Mouse (Mus musculus) heart, embryonic 11.5 days (tissue): Measurements from ENCODE around the gene Cul5. TPM values are rescaled to one million over a fixed set of nuclear protein-coding genes. Genes with fewer than 3 reads are reported as not detected.

Experiments
- ATAC-seq: fragments of 200-750 bp; cut with Nextera tagmentation; replicated peaks from 2 replicates; pipeline ENCODE4 v1.8.0; 2017; ENCODE audit warnings: moderate library complexity; ENCODE audit not compliant: insufficient number of reproducible peaks, low FRiP score, low TSS enrichment
- H3K27ac ChIP-seq: fragments of 300-500 bp; sonication (generic); 2 replicates; pipeline ENCODE4 v1.5.1; 2014; ENCODE audit warnings: mild to moderate bottlenecking, low read depth, low read length
- H3K27me3 ChIP-seq: fragments of 300-500 bp; sonication (generic); 2 replicates; pipeline ENCODE4 v1.6.1; 2014; ENCODE audit warnings: mild to moderate bottlenecking, low read length, mixed read lengths; ENCODE audit not compliant: control insufficient read depth, insufficient read depth
- H3K36me3 ChIP-seq: fragments of 300-500 bp; sonication (generic); 2 replicates; pipeline ENCODE4 v1.6.1; 2014; ENCODE audit warnings: mild to moderate bottlenecking, low read length, moderate library complexity, mixed read lengths; ENCODE audit not compliant: control insufficient read depth, insufficient read depth
- H3K4me1 ChIP-seq: fragments of 300-500 bp; sonication (generic); 2 replicates; pipeline ENCODE4 v1.6.1; 2014; ENCODE audit warnings: low read length; ENCODE audit not compliant: control insufficient read depth, insufficient read depth
- H3K4me2 ChIP-seq: fragments of 300-500 bp; sonication (generic); 2 replicates; pipeline ENCODE4 v1.6.1; 2014; ENCODE audit warnings: mild to moderate bottlenecking, moderate library complexity
- H3K4me3 ChIP-seq: fragments of 300-500 bp; sonication (generic); 2 replicates; pipeline ENCODE4 v1.5.1; 2014; ENCODE audit warnings: low read depth, low read length
- H3K9ac ChIP-seq: fragments of 300-500 bp; sonication (generic); 2 replicates; pipeline ENCODE4 v1.6.1; 2014; ENCODE audit warnings: mild to moderate bottlenecking, low read depth, low read length, moderate library complexity
- H3K9me3 ChIP-seq: fragments of 300-500 bp; sonication (generic); replicated peaks from 2 replicates; pipeline ENCODE4 v1.6.1; 2016; ENCODE audit warnings: low read length; ENCODE audit not compliant: control insufficient read depth
- WGBS: fragments of 180-500 bp; shearing (Covaris S2); extraction: QIAGEN DNeasy Blood & Tissue Kit; methylation state at CpG from one replicate; pipeline ENCODE4 v1.1.7; 2014; ENCODE audit not compliant: insufficient replicate concordance; 5-methylcytosine and 5-hydroxymethylcytosine counted together
- polyA plus RNA-seq: library from polyadenylated mRNA; unstranded; fragments of >200 nt; fragmentation: Nextera tagmentation; extraction: Ambion mirVana; gene quantifications from 2 replicates; pipeline ENCODE4 v1.2.1, GENCODE M21; 2014

Gene Cul5
- polyA plus RNA-seq, 1 experiment from 2014 or later, result 30.0 TPM

- ATAC-seq, result no peak
- 90% methylated on average over 2 of the region's 2 CpGs for WGBS
- H3K36me3 ChIP-seq, result no peaks in the 10 kb centered on the region
- no peak overlapping the region for H3K4me3 ChIP-seq
- H3K9me3 ChIP-seq, result no peaks in the 10 kb centered on the region
- H3K27me3 ChIP-seq, result no peaks in the 10 kb centered on the region
- no peak overlapping the region for H3K9ac ChIP-seq
- 0 out of 2 replicates have a peak, but pooled peaks cover 2% of the 10 kb centered on the region for H3K4me1 ChIP-seq
- no peak overlapping the region for H3K27ac ChIP-seq
- H3K4me2 ChIP-seq, result no peak overlapping the region
Measured at GRCm38 (mm10) chr9:53601541-53601940, 68.3 kb downstream of the Cul5 start.

GRCm38 (mm10) chr9:53598631-53599030, 71.2 kb downstream of the Cul5 start:
- H3K9ac ChIP-seq, result no peak overlapping the region
- WGBS, result 78% methylated on average over 6 of the region's 6 CpGs
- H3K4me1 ChIP-seq, result no peaks in the 10 kb centered on the region
- no peaks in the 10 kb centered on the region for H3K9me3 ChIP-seq
- H3K4me3 ChIP-seq, result no peak overlapping the region
- H3K36me3 ChIP-seq, result no peaks in the 10 kb centered on the region; the same call in 1 of the 2 replicates
- H3K27ac ChIP-seq, result no peak overlapping the region
- no peak overlapping the region for H3K4me2 ChIP-seq
- ATAC-seq, result no peak
- no peaks in the 10 kb centered on the region for H3K27me3 ChIP-seq

GRCm38 (mm10) chr9:53596971-53597600, 72.7 kb downstream of the Cul5 start:
- no peak overlapping the region for H3K9ac ChIP-seq
- no peaks in the 10 kb centered on the region; the same call in 1 of the 2 replicates for H3K36me3 ChIP-seq
- H3K4me2 ChIP-seq, result no peak overlapping the region
- no peak for ATAC-seq
- WGBS, result 87% methylated on average over 4 of the region's 4 CpGs
- no peaks in the 10 kb centered on the region for H3K27me3 ChIP-seq
- no peaks in the 10 kb centered on the region for H3K4me1 ChIP-seq
- H3K27ac ChIP-seq, result no peak overlapping the region
- H3K9me3 ChIP-seq, result no peaks in the 10 kb centered on the region
- H3K4me3 ChIP-seq, result no peak overlapping the region

GRCm38 (mm10) chr9:53594764-53595163, 75.0 kb downstream of the Cul5 start:
- 19% methylated on average over 3 of the region's 3 CpGs for WGBS
- H3K9me3 ChIP-seq, result no peaks in the 10 kb centered on the region
- no peaks in the 10 kb centered on the region for H3K27me3 ChIP-seq
- H3K4me3 ChIP-seq, result no peak overlapping the region
- no peak overlapping the region for H3K27ac ChIP-seq
- H3K9ac ChIP-seq, result no peak overlapping the region
- ATAC-seq, result no peak
- H3K36me3 ChIP-seq, result peaks cover 2% of the 10 kb centered on the region
- H3K4me1 ChIP-seq, result no peaks in the 10 kb centered on the region
- H3K4me2 ChIP-seq, result no peak overlapping the region

- H3K27me3 ChIP-seq, result no peaks in the 10 kb centered on the region
- no peak overlapping the region for H3K9ac ChIP-seq
- WGBS, result 79% methylated on average over 4 of the region's 4 CpGs
- no peaks in the 10 kb centered on the region for H3K9me3 ChIP-seq
- H3K36me3 ChIP-seq, result peaks cover 19% of the 10 kb centered on the region
- no peak overlapping the region for H3K4me2 ChIP-seq
- H3K27ac ChIP-seq, result no peak overlapping the region
- H3K4me3 ChIP-seq, result no peak overlapping the region
- no peak for ATAC-seq
- no peaks in the 10 kb centered on the region for H3K4me1 ChIP-seq
Measured at GRCm38 (mm10) chr9:53581870-53582269, 87.9 kb downstream of the Cul5 start.

GRCm38 (mm10) chr9:53575721-53576120, 94.1 kb downstream of the Cul5 start:
- 84% methylated on average over 5 of the region's 5 CpGs for WGBS
- Histone ChIP-seq H3K9ac (no peak overlapping the region), H3K4me2 (no peak overlapping the region), H3K27ac (no peak overlapping the region), H3K4me1 (no peaks in the 10 kb centered on the region), H3K4me3 (no peak overlapping the region), H3K27me3 (no peaks in the 10 kb centered on the region), H3K36me3 (peaks cover 11% of the 10 kb centered on the region), H3K9me3 (no peaks in the 10 kb centered on the region)
- ATAC-seq, result no peak

- ATAC-seq, result no peak
- Histone ChIP-seq H3K9ac (no peak overlapping the region), H3K36me3 (peaks cover 13% of the 10 kb centered on the region), H3K4me1 (no peaks in the 10 kb centered on the region), H3K9me3 (no peaks in the 10 kb centered on the region), H3K4me3 (no peak overlapping the region), H3K27me3 (no peaks in the 10 kb centered on the region), H3K27ac (no peak overlapping the region), H3K4me2 (no peak overlapping the region)
- WGBS, result 86% methylated on average over 7 of the region's 7 CpGs
Measured at GRCm38 (mm10) chr9:53572516-53573307, 97.1 kb downstream of the Cul5 start.

GRCm38 (mm10) chr9:53570662-53571061, 99.2 kb downstream of the Cul5 start:
- H3K27me3 ChIP-seq, result no peaks in the 10 kb centered on the region
- no peak overlapping the region for H3K9ac ChIP-seq
- H3K4me3 ChIP-seq, result no peak overlapping the region
- no peaks in the 10 kb centered on the region for H3K9me3 ChIP-seq
- no peak for ATAC-seq
- H3K4me1 ChIP-seq, result no peaks in the 10 kb centered on the region
- no peak overlapping the region for H3K4me2 ChIP-seq
- peaks cover 17% of the 10 kb centered on the region for H3K36me3 ChIP-seq
- WGBS, result 93% methylated on average over 6 of the region's 6 CpGs
- no peak overlapping the region for H3K27ac ChIP-seq
